Mouse (Mus musculus) MEL (cell line): ENCODE measurements around the gene Eif4e1b. TPM values are rescaled to one million over a fixed set of nuclear protein-coding genes. Genes with fewer than 3 reads are reported as not detected.

Source experiments
- DNase-seq: peaks from one replicate; pipeline ENCODE4 v3.0.0; 2011; ENCODE audit warnings: low read depth, low spot score
- H3K27ac ChIP-seq: 2 replicates; pipeline ENCODE4 v1.5.1; 2012; ENCODE audit warnings: low read depth, mild to moderate bottlenecking, control low read depth, low read length, moderate library complexity; ENCODE audit not compliant: control insufficient read depth
- H3K27me3 ChIP-seq, 2 experiments: fragments of 150-350 bp in 1 of 2; sonication (generic) in 1 of 2; 2 replicates each; pipeline ENCODE4 v1.6.1; 2012; ENCODE audit warnings: low read length in 2 of 2, mild to moderate bottlenecking in 2 of 2, improper control_type of control experiment in 1 of 2, moderate library complexity in 1 of 2; ENCODE audit not compliant: insufficient read depth in 2 of 2, control insufficient read depth in 1 of 2
- H3K36me3 ChIP-seq, 2 experiments: 2 replicates each; pipeline ENCODE4 v1.6.1; 2012 to 2014; ENCODE audit warnings: low read length in 2 of 2, improper control_type of control experiment in 1 of 2, inconsistent platforms in 1 of 2, mild to moderate bottlenecking in 1 of 2; ENCODE audit not compliant: insufficient read depth in 2 of 2, control insufficient read depth in 1 of 2
- H3K4me1 ChIP-seq, 2 experiments: fragments of 150-350 bp in 1 of 2; sonication (generic) in 1 of 2; 2 replicates each; pipeline ENCODE4 v1.6.1; 2012; ENCODE audit warnings: low read length in 2 of 2, improper control_type of control experiment in 1 of 2, mild to moderate bottlenecking in 1 of 2; ENCODE audit not compliant: insufficient read depth in 2 of 2, control insufficient read depth in 1 of 2
- H3K4me3 ChIP-seq, 2 experiments: fragments of 150-350 bp in 1 of 2; sonication (generic) in 1 of 2; 2 replicates each; pipeline ENCODE4 v1.5.1; 2012; ENCODE audit warnings: low read depth in 2 of 2, low read length in 2 of 2, mild to moderate bottlenecking in 2 of 2, moderate library complexity in 2 of 2, control low read depth in 1 of 2, improper control_type of control experiment in 1 of 2; ENCODE audit not compliant: control insufficient read depth in 1 of 2, insufficient read depth in 1 of 2
- H3K79me2 ChIP-seq: 2 replicates; pipeline ENCODE4 v1.6.1; 2012; ENCODE audit warnings: mild to moderate bottlenecking, low read length, moderate library complexity; ENCODE audit not compliant: control insufficient read depth, poor library complexity, insufficient read depth
- H3K9ac ChIP-seq: 2 replicates; pipeline ENCODE4 v1.6.1; 2012; ENCODE audit warnings: low read depth, mild to moderate bottlenecking, control low read depth, low read length, moderate library complexity; ENCODE audit not compliant: control insufficient read depth, poor library complexity, severe bottlenecking
- H3K9me3 ChIP-seq: fragments of 150-350 bp; sonication (generic); replicated peaks from 2 replicates; pipeline ENCODE4 v1.6.1; 2012; ENCODE audit warnings: mild to moderate bottlenecking, low read length, improper control_type of control experiment, moderate library complexity; ENCODE audit not compliant: insufficient read depth
- BHLHE40 ChIP-seq: IDR thresholded peaks from 2 replicates; pipeline ENCODE4 v1.6.1; 2012; ENCODE audit warnings: low read depth, mild to moderate bottlenecking, inconsistent platforms, low read length, improper control_type of control experiment, borderline replicate concordance
- CHD1 ChIP-seq: IDR thresholded peaks from 2 replicates; pipeline ENCODE4 v1.6.1; 2012; ENCODE audit warnings: low read depth, mild to moderate bottlenecking, inconsistent platforms, low read length, improper control_type of control experiment
- CHD2 ChIP-seq: IDR thresholded peaks from 2 replicates; pipeline ENCODE4 v1.6.1; 2011; ENCODE audit warnings: low read length, improper control_type of control experiment
- ELF1 ChIP-seq: IDR thresholded peaks from 2 replicates; pipeline ENCODE4 v1.6.1; 2014; ENCODE audit warnings: low read depth, mild to moderate bottlenecking, inconsistent platforms, low read length, improper control_type of control experiment, moderate library complexity
- EP300 ChIP-seq, 2 experiments: IDR thresholded peaks; 2 replicates each; pipeline ENCODE4 v1.6.1; 2011; ENCODE audit warnings: improper control_type of control experiment in 2 of 2, low read length in 2 of 2, low read depth in 1 of 2, mild to moderate bottlenecking in 1 of 2
- GABPA ChIP-seq: IDR thresholded peaks from 2 replicates; pipeline ENCODE4 v1.6.1; 2012; ENCODE audit warnings: low read depth, mild to moderate bottlenecking, inconsistent platforms, low read length, improper control_type of control experiment, moderate library complexity
- JUND ChIP-seq: IDR thresholded peaks from 2 replicates; pipeline ENCODE4 v1.6.1; 2011; ENCODE audit warnings: low read depth, mild to moderate bottlenecking, improper control_type of control experiment, low read length
- MAZ ChIP-seq: IDR thresholded peaks from 2 replicates; pipeline ENCODE4 v1.6.1; 2012; ENCODE audit warnings: low read depth, mild to moderate bottlenecking, inconsistent platforms, low read length, improper control_type of control experiment
- MYB ChIP-seq: IDR thresholded peaks from 2 replicates; pipeline ENCODE4 v1.6.1; 2011; ENCODE audit warnings: mild to moderate bottlenecking, low read depth, low read length, improper control_type of control experiment
- MYC ChIP-seq: IDR thresholded peaks from 2 replicates; pipeline ENCODE4 v1.6.1; 2011; ENCODE audit warnings: low read depth, mild to moderate bottlenecking, low read length, improper control_type of control experiment, moderate library complexity
- NRF1 ChIP-seq: IDR thresholded peaks from 2 replicates; pipeline ENCODE4 v1.6.1; 2014; ENCODE audit warnings: low read depth, mild to moderate bottlenecking, inconsistent platforms, low read length, improper control_type of control experiment, moderate library complexity; ENCODE audit not compliant: poor library complexity, insufficient read depth, severe bottlenecking
- POLR2A ChIP-seq, 2 experiments: IDR thresholded peaks; 2 replicates each; pipeline ENCODE4 v1.6.1; 2011 to 2012; ENCODE audit warnings: low read length in 2 of 2, mild to moderate bottlenecking in 2 of 2, control low read depth in 1 of 2, improper control_type of control experiment in 1 of 2, low read depth in 1 of 2, moderate library complexity in 1 of 2; ENCODE audit not compliant: control insufficient read depth in 1 of 2, insufficient read depth in 1 of 2, poor library complexity in 1 of 2
- POLR2AphosphoS5 ChIP-seq: IDR thresholded peaks from 2 replicates; pipeline ENCODE4 v1.6.1; 2012; ENCODE audit warnings: low read depth, borderline replicate concordance, mild to moderate bottlenecking, inconsistent platforms, low read length, moderate library complexity, mixed read lengths
- RAD21 ChIP-seq: IDR thresholded peaks from 2 replicates; pipeline ENCODE4 v1.6.1; 2011; ENCODE audit warnings: mild to moderate bottlenecking, low read depth, low read length, improper control_type of control experiment
- RCOR1 ChIP-seq: IDR thresholded peaks from 2 replicates; pipeline ENCODE4 v1.6.1; 2012; ENCODE audit warnings: low read depth, mild to moderate bottlenecking, inconsistent platforms, low read length, improper control_type of control experiment
- TAL1 ChIP-seq: IDR thresholded peaks from 2 replicates; pipeline ENCODE4 v1.6.1; 2012; ENCODE audit warnings: mild to moderate bottlenecking, inconsistent platforms, low read length, moderate library complexity, mixed read lengths
- TBP ChIP-seq: IDR thresholded peaks from 2 replicates; pipeline ENCODE4 v1.8.0; 2011; ENCODE audit warnings: low read depth, low read length, improper control_type of control experiment
- UBTF ChIP-seq: IDR thresholded peaks from 2 replicates; pipeline ENCODE4 v1.6.1; 2012; ENCODE audit warnings: low read depth, mild to moderate bottlenecking, inconsistent platforms, low read length, improper control_type of control experiment, moderate library complexity, borderline replicate concordance; ENCODE audit not compliant: insufficient read depth
- USF1 ChIP-seq: IDR thresholded peaks from 2 replicates; pipeline ENCODE4 v1.6.1; 2014; ENCODE audit warnings: low read depth, mild to moderate bottlenecking, inconsistent platforms, low read length, improper control_type of control experiment, moderate library complexity
- ZKSCAN1 ChIP-seq: IDR thresholded peaks from 2 replicates; pipeline ENCODE4 v1.6.1; 2012; ENCODE audit warnings: low read depth, mild to moderate bottlenecking, inconsistent platforms, low read length, improper control_type of control experiment, moderate library complexity
- ZNF384 ChIP-seq: IDR thresholded peaks from 2 replicates; pipeline ENCODE4 v1.6.1; 2012; ENCODE audit warnings: low read depth, mild to moderate bottlenecking, inconsistent platforms, low read length, improper control_type of control experiment
- polyA plus RNA-seq, 2 experiments: library from polyadenylated mRNA; stranded (reverse) in 1 of 2; unstranded in 1 of 2; fragments of >175 nt in 1 of 2; fragments of >200 nt in 1 of 2; gene quantifications; 2 replicates each; pipeline versions ENCODE4 v1.2.1 to v1.2.4; 2012; ENCODE audit warnings: low replicate concordance in 2 of 2, low read depth in 1 of 2; ENCODE audit not compliant: insufficient read length in 2 of 2, insufficient read depth in 1 of 2, missing spikeins in 1 of 2
- total RNA-seq: library from RNA; depleted of rRNA; stranded (reverse); fragments of 300-350 nt; gene quantifications from 2 replicates; pipeline ENCODE4 v1.2.3, GENCODE M21; 2012

Gene Eif4e1b
- total and polyA plus RNA-seq, 3 experiments, result not detected

GRCm38 (mm10) chr13:54748721-54749060, 35.1 kb upstream of the Eif4e1b start:
- Histone ChIP-seq H3K79me2 (no peaks in the 10 kb centered on the region), H3K4me3 (no peak overlapping the region), H3K27ac (no peak overlapping the region), H3K4me1 (no peaks in the 10 kb centered on the region), H3K9ac (no peak overlapping the region), H3K9me3 (no peaks in the 10 kb centered on the region)
- DNase-seq, result no peak
- TF ChIP-seq EP300 (IDR thresholded peaks at IDR 0.05; ENCODE audit: low read depth in 1 of 2, low read length in 2 of 2) (no peak), MYB (no peak), UBTF (no peak), MYC (no peak), NRF1 (no peak), MAZ (no peak), RAD21 (no peak), ZKSCAN1 (no peak), TBP (no peak), JUND (no peak), BHLHE40 (no peak)
- TF ChIP-seq, all 39 proteins: peak for 0
- Histone ChIP-seq H3K27me3 (no peaks in the 10 kb centered on the region; a peak in 1 of 4 replicates), H3K36me3 (no peaks in the 10 kb centered on the region)

DNA sequence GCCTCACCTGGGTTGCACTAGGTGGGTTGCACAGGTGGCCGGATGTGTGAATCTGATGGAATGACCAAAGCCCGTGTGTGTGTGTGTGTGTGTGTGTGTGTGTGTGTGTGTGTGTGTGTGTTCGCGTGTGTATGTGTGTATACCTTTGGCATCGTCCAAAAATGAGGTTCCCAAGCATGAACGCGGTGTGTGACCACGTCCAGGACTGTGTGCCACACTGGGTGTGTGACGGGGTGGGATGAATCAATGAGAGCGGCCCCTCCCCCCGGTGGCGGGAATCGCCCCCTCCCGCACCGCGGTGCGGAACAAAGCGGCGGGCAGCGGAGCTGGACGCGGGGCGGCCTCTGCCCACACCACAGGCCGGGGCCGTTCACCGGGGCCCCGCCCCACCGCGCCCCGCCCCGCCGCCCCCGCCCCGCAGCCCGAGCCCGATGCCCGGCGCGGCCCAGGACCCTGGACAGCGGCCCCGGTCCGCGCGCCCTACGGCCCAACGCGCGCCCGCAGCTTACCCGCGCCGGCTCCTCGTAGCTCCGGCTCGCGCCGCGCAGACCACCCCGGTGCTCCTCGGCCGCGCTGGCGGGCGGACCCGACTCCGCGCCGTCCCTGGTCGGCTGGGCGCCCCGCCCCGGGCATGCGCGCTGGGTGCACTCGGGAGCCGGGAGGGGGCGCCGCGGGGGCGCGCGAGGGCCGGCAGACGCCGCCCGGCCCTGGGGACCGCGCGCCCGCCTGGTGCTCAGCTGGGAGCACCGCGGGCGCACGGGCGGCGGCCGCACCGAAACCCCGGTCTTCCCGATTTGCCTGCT, 34.5 kb upstream of the Eif4e1b start:
- no peaks in the 10 kb centered on the region for H3K4me1 ChIP-seq
- H3K27me3 ChIP-seq, result no peaks in the 10 kb centered on the region; a peak in 1 of 4 replicates
- no peak overlapping the region for H3K27ac ChIP-seq
- no peak for DNase-seq
- no peak overlapping the region for H3K4me3 ChIP-seq
- TF ChIP-seq RCOR1, result no peak
- TF ChIP-seq USF1, result no peak
- TF ChIP-seq TAL1, result no peak
- no peak for TF ChIP-seq MAZ
- H3K9ac ChIP-seq, result no peak overlapping the region
- H3K36me3 ChIP-seq, result no peaks in the 10 kb centered on the region
- no peaks in the 10 kb centered on the region for H3K9me3 ChIP-seq
- no peaks in the 10 kb centered on the region for H3K79me2 ChIP-seq

DNA sequence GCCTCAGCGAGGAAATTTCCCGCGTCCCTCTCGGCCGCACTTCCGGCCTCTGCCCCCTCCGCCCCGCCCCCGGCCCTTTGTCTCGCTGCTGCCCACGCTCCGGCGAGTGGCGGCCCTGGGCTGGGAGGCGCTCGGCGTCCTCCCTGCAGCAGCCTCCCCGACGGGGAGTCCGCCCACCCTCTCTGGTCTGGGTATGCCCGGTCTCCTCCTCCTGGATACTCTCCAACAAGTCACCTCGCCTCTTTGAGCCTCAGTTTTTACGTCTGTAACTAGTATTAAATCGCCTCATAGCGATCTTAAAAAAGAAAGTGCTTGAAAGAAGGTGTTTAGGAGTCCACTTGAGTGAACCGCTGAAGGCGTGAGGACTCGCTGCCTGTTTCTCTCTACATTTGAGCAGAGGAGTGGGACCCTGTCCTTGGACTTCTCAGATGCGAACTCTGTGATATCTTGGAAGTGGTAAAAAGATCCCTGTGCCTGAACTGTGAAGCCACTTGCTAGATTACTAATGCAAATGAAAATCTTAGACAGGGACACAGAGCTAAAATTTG, 33.9 kb upstream of the Eif4e1b start, which contains the start of gene Gprin1:
Gene Gprin1 (minus strand): TSS at position 11 of the 548 bp plus-strand sequence.
- H3K4me1 ChIP-seq, result no peaks in the 10 kb centered on the region
- H3K79me2 ChIP-seq, result no peaks in the 10 kb centered on the region
- no peak within 1 kb of the TSS for H3K27ac ChIP-seq
- no peaks in the 10 kb centered on the region for H3K9me3 ChIP-seq
- H3K9ac ChIP-seq, result no peak within 1 kb of the TSS
- no peaks in the 10 kb centered on the region; a peak in 1 of 4 replicates for H3K27me3 ChIP-seq
- DNase-seq, result no peak
- no peak for TF ChIP-seq GABPA
- TF ChIP-seq UBTF, result no peak
- no peak for TF ChIP-seq TAL1
- no peak for TF ChIP-seq POLR2A (IDR thresholded peaks at IDR 0.05; ENCODE audit: control insufficient read depth in 1 of 2, insufficient read depth in 1 of 2, low read depth in 1 of 2, low read length in 2 of 2, poor library complexity in 1 of 2)
- no peak for TF ChIP-seq CHD2
- TF ChIP-seq USF1, result no peak
- no peak for TF ChIP-seq CHD1
- TF ChIP-seq POLR2AphosphoS5, result no peak
- TF ChIP-seq MYB, result no peak
- no peak for TF ChIP-seq ZNF384
- TF ChIP-seq ELF1, result no peak
- H3K4me3 ChIP-seq, result no peak within 1 kb of the TSS
- H3K36me3 ChIP-seq, result no peaks in the 10 kb centered on the region
